Mouse (Mus musculus) midbrain, embryonic 11.5 days (tissue): ENCODE measurements around the gene Elac2. TPM values are rescaled to one million over a fixed set of nuclear protein-coding genes. Genes with fewer than 3 reads are reported as not detected.

Experiments
- ATAC-seq: fragments of 200-750 bp; cut with Nextera tagmentation; 2 replicates; pipeline ENCODE4 v1.8.0; 2017; ENCODE audit warnings: moderate TSS enrichment, moderate library complexity; ENCODE audit not compliant: low FRiP score
- DNase-seq: peaks from one replicate; pipeline ENCODE4 v3.0.0; 2015; ENCODE audit warnings: low spot score; ENCODE audit errors: missing footprints
- H3K27ac ChIP-seq: fragments of 300-500 bp; sonication (generic); 2 replicates; pipeline ENCODE4 v1.5.1; 2014; ENCODE audit warnings: low read depth, low read length
- H3K27me3 ChIP-seq: fragments of 300-500 bp; sonication (generic); 2 replicates; pipeline ENCODE4 v1.6.1; 2014; ENCODE audit warnings: mild to moderate bottlenecking, low read length, moderate library complexity, mixed read lengths; ENCODE audit not compliant: control insufficient read depth, insufficient read depth
- H3K36me3 ChIP-seq: fragments of 300-500 bp; sonication (generic); 2 replicates; pipeline ENCODE4 v1.6.1; 2014; ENCODE audit warnings: mild to moderate bottlenecking, low read length, moderate library complexity, mixed read lengths; ENCODE audit not compliant: control insufficient read depth, insufficient read depth
- H3K4me1 ChIP-seq: fragments of 300-500 bp; sonication (generic); 2 replicates; pipeline ENCODE4 v1.6.1; 2014; ENCODE audit warnings: low read length; ENCODE audit not compliant: control insufficient read depth, insufficient read depth
- H3K4me2 ChIP-seq: fragments of 300-500 bp; sonication (generic); 2 replicates; pipeline ENCODE4 v1.6.1; 2014; ENCODE audit warnings: mild to moderate bottlenecking, moderate library complexity
- H3K4me3 ChIP-seq: fragments of 300-500 bp; sonication (generic); 2 replicates; pipeline ENCODE4 v1.5.1; 2014; ENCODE audit warnings: low read depth, low read length
- H3K9ac ChIP-seq: fragments of 300-500 bp; sonication (generic); 2 replicates; pipeline ENCODE4 v1.6.1; 2014; ENCODE audit warnings: low read length
- H3K9me3 ChIP-seq: fragments of 300-500 bp; sonication (generic); 2 replicates; pipeline ENCODE4 v1.6.1; 2016; ENCODE audit warnings: low read length; ENCODE audit not compliant: control insufficient read depth
- WGBS: fragments of 180-500 bp; shearing (Covaris S2); extraction: QIAGEN DNeasy Blood & Tissue Kit; methylation state at CpG from one replicate; pipeline ENCODE4 v1.1.7; 2014; 5-methylcytosine and 5-hydroxymethylcytosine counted together
- polyA plus RNA-seq: library from polyadenylated mRNA; unstranded; fragments of >200 nt; fragmentation: Nextera tagmentation; extraction: Ambion mirVana; gene quantifications from 2 replicates; pipeline ENCODE4 v1.2.1, GENCODE M21; 2014

Elac2 gene
- polyA plus RNA-seq, 1 experiment from 2014 or later, result 32.3 TPM

DNA sequence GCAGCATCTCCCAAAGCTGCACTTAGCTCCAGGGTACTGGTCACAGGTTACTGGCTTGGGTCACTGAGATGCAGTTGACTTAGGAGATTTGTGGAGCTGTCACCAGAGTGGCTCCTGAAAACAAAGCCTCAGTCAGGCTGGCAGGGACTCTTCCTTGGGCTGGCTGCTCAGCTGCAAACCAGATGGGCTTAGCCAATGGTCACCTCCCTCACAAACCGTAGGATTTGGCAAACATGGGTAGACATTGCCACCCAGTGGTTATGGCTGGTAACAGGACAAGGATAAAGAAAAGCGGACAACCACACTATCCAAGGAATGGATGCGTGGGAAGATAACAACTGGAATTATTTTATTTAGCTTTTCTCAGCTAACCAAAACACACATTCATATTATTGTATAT lies 10.3 kb upstream of the Elac2 start:
- peak; percentile 97 for DNase-seq
- Histone ChIP-seq H3K27me3 (no peaks in the 10 kb centered on the region), H3K4me2 (no peak overlapping the region), H3K4me3 (no peak overlapping the region), H3K9me3 (no peaks in the 10 kb centered on the region), H3K36me3 (no peaks in the 10 kb centered on the region), H3K27ac (no peak overlapping the region), H3K4me1 (no peaks in the 10 kb centered on the region), H3K9ac (no peak overlapping the region; the same call in 1 of the 2 replicates)
- 12% methylated on average over 3 of the region's 3 CpGs for WGBS
- peak; percentile 90 for ATAC-seq

DNA sequence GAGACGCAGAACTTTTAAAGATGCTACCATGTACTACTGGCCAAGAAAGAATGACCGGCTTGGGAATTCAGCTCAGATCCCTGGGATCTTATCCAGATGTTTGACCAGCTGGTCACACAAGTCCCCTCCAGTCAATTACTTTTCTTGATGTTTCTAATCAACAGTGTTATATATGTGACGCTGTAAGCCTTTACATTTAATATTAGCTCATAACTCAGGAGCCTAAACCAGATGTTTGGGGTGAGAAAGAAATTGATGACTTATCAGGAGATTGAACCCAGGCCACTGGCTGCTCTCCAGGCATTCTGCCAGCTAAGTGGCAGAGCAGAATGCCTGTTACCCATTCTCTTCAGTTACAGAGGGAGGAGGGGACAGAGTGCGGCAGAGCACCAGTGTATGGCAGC lies 9.9 kb upstream of the Elac2 start:
- 65% methylated on average over 4 of the region's 4 CpGs for WGBS
- no peak overlapping the region for H3K4me2 ChIP-seq
- no peaks in the 10 kb centered on the region for H3K4me1 ChIP-seq
- no peak overlapping the region for H3K9ac ChIP-seq
- H3K4me3 ChIP-seq, result no peak overlapping the region
- DNase-seq (no peak), ATAC-seq (0 out of 2 replicates have a peak, but pooled peaks have one; percentile 11)
- no peaks in the 10 kb centered on the region for H3K9me3 ChIP-seq
- no peaks in the 10 kb centered on the region for H3K36me3 ChIP-seq
- no peak overlapping the region for H3K27ac ChIP-seq
- H3K27me3 ChIP-seq, result no peaks in the 10 kb centered on the region

DNA sequence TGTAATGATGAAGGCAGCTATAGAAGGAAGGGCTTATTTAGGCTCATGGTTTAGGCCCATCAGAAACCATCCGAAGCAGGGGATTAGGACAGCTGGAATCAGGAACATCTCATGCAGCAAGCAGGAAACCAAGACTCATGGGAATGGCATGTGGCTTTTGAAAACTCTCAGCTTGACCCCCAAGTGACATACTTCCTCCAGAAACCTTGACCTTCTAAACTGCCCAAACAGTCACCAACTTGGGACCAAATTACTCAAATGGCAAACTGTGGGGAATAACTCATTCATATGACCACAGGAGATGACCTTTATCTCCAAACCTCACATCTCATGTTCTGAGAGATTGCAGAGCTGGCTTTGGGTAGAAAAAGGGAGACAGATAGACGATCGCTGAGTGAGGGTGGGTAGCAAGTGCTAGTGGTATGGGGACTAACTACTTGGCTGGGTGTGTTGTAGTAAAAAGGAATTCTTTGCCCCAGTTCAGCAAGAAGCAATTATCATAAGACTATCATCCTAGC lies 7.3 kb upstream of the Elac2 start:
- ATAC-seq (no peak), DNase-seq (no peak)
- no peak overlapping the region for H3K27ac ChIP-seq
- H3K9me3 ChIP-seq, result no peaks in the 10 kb centered on the region
- no peak overlapping the region for H3K4me3 ChIP-seq
- H3K9ac ChIP-seq, result no peak overlapping the region
- no peaks in the 10 kb centered on the region for H3K36me3 ChIP-seq
- WGBS, result 74% methylated on average over 3 of the region's 3 CpGs
- H3K27me3 ChIP-seq, result no peaks in the 10 kb centered on the region
- H3K4me2 ChIP-seq, result no peak overlapping the region
- no peaks in the 10 kb centered on the region for H3K4me1 ChIP-seq

DNA sequence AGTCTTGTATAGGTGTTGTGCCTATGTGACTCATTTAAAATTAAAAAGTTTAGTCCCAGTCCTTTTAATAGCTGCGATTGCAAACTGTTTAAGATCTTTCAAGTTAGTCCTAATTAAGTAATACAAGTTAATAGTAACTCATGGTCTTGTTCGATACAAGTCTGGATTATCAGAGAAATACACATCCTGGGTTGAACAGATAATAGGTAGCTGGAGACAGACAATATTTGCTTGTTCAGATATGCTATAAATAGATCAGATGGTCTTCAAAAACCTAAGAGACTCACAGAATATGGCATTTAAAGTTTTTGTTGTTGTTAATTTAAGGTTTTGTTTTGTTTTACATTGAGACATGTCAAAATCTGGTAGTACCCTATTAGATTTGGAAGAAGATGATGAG lies 6.4 kb upstream of the Elac2 start:
- ATAC-seq (no peak), DNase-seq (no peak)
- no peaks in the 10 kb centered on the region for H3K27me3 ChIP-seq
- H3K4me2 ChIP-seq, result no peak overlapping the region
- H3K36me3 ChIP-seq, result no peaks in the 10 kb centered on the region
- H3K9me3 ChIP-seq, result no peaks in the 10 kb centered on the region
- no peaks in the 10 kb centered on the region for H3K4me1 ChIP-seq
- H3K27ac ChIP-seq, result no peak overlapping the region
- H3K4me3 ChIP-seq, result no peak overlapping the region
- no peak overlapping the region for H3K9ac ChIP-seq
- 74% methylated on average over 2 of the region's 2 CpGs for WGBS

DNA sequence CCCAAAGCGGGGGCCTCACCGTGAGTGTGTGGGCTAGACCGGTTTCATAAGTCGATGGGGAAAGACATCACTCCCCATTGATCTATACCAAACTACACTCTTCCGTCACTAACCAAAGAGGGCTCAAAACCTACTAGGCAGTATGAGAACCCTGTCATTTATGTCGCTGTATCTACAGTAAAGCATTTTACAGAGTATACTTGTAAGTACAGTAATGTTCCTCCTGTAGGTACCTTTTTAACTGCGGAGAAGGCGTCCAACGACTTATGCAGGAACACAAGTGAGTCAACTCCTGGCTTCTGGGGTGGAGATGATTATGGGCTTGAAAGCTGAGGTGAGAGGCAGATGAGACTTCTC lies 629 bp downstream of the Elac2 start:
- Histone ChIP-seq H3K27me3 (no peaks in the 10 kb centered on the region), H3K27ac (no peak overlapping the region), H3K4me2 (peak overlapping the region; percentile 92), H3K9me3 (no peaks in the 10 kb centered on the region), H3K36me3 (peaks cover 10% of the 10 kb centered on the region), H3K4me1 (peaks cover 12% of the 10 kb centered on the region), H3K4me3 (peak overlapping the region; percentile 96), H3K9ac (peak overlapping the region; percentile 88)
- DNase-seq (peak; percentile 83), ATAC-seq (no peak)
- WGBS, result 12% methylated on average over 9 of the region's 9 CpGs

DNA sequence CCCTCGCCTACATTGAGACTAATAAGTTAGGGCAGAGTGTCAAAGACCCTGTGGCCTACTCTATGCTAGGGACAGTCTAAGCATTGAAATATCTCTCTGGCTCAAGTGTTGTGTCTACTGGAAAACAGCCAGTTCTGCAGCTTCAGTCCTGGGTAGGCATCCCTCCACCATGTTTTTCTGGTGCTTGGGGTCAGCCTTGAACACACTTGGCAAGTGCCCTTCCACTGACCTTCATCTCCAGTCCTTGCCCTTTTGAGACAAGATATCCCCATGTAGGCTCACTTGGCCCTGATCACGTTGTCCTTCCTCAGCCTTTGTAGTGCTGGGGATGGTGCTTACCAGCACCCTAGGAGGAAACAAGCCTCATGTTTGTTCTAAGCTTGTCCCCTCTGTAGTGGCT lies 9.7 kb downstream of the Elac2 start:
- WGBS, result 89% methylated on average over 2 of the region's 2 CpGs

DNA sequence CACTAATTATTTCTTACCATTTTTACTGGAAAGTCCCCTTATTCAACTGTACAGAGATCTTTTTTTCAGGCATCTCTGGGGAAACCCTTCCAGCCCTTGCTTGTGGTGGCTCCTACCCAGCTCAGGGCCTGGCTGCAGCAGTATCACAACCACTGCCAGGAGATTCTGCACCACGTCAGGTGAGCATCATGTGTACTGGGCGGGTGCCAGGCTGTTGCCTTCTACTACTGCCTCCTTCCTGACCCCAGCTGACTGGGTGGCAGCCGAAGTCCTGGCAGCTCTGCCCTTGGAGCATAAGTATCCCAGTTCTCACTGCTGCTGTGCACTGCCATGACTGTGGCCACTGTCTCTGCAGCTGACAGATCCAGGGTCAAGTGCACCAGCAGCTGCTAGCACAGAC lies 19.6 kb downstream of the Elac2 start:
- Histone ChIP-seq H3K9me3 (no peaks in the 10 kb centered on the region), H3K4me2 (no peak overlapping the region), H3K9ac (no peak overlapping the region), H3K4me3 (no peak overlapping the region), H3K27ac (no peak overlapping the region), H3K27me3 (no peaks in the 10 kb centered on the region), H3K36me3 (peaks cover 28% of the 10 kb centered on the region; the same call in 1 of the 2 replicates), H3K4me1 (no peaks in the 10 kb centered on the region)
- DNase-seq, result no peak
- no peak for ATAC-seq
- WGBS, result 93% methylated on average over 3 of the region's 3 CpGs

More for the DNA sequence above, 9.7 kb downstream of the Elac2 start:
- Histone ChIP-seq H3K27ac (no peak overlapping the region), H3K9ac (no peak overlapping the region), H3K4me3 (no peak overlapping the region), H3K4me1 (no peaks in the 10 kb centered on the region), H3K27me3 (no peaks in the 10 kb centered on the region), H3K4me2 (no peak overlapping the region), H3K9me3 (no peaks in the 10 kb centered on the region), H3K36me3 (peaks cover 26% of the 10 kb centered on the region)
- no peak for ATAC-seq
- no peak for DNase-seq

DNA sequence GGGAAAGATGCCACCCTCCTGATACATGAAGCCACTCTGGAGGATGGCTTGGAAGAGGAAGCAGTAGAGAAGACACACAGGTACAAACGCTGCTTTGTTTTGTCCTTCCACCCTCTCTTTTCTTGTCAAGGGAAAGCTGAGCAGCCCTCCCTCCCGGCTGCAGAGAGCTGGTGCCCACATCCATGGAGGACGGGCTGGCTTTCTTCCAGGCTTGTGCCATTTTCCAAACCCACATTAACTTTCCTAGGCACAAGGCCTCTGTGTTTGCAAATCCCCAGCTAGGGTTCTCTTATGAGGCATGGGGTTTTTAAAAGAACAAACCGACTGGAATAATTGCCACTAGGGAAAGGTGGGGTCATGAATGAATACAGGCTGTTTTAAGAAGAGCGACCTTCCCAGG lies 20.8 kb downstream of the Elac2 start:
- Histone ChIP-seq H3K27me3 (no peaks in the 10 kb centered on the region), H3K27ac (no peak overlapping the region), H3K4me1 (no peaks in the 10 kb centered on the region), H3K36me3 (peaks cover 25% of the 10 kb centered on the region; the same call in 1 of the 2 replicates), H3K4me3 (no peak overlapping the region), H3K9me3 (no peaks in the 10 kb centered on the region), H3K9ac (no peak overlapping the region), H3K4me2 (no peak overlapping the region)
- no peak for ATAC-seq
- no peak for DNase-seq
- WGBS, result 90% methylated on average over 5 of the region's 5 CpGs

DNA sequence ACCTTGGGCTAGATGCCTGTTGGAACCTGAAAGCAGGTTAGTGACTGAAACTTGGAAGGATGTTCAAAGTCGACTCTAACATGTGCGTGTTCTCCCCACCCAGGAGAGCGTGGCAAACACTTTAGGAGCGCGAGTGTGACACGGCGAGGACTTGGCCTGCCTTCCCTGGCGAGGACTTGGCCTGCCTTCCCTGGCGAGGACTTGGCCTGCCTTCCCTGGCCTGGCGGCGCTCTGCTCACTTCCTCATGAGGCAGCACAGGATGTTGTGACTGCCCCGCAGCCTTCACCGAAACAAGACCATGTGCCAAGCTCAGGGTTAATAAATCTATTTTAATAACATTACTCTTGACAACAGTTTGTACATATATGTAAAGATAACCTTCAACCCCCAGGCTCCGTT lies 22.9 kb downstream of the Elac2 start:
- Histone ChIP-seq H3K27me3 (no peaks in the 10 kb centered on the region), H3K4me3 (no peak overlapping the region), H3K9me3 (no peaks in the 10 kb centered on the region), H3K27ac (no peak overlapping the region), H3K9ac (no peak overlapping the region), H3K4me1 (no peaks in the 10 kb centered on the region), H3K4me2 (no peak overlapping the region), H3K36me3 (peaks cover 22% of the 10 kb centered on the region; the same call in 1 of the 2 replicates)
- ATAC-seq, result no peak
- DNase-seq, result no peak
- 93% methylated on average over 14 of the region's 14 CpGs for WGBS
